ENCODE assay signal across 27 mouse cellular contexts in the genomic region with DNA sequence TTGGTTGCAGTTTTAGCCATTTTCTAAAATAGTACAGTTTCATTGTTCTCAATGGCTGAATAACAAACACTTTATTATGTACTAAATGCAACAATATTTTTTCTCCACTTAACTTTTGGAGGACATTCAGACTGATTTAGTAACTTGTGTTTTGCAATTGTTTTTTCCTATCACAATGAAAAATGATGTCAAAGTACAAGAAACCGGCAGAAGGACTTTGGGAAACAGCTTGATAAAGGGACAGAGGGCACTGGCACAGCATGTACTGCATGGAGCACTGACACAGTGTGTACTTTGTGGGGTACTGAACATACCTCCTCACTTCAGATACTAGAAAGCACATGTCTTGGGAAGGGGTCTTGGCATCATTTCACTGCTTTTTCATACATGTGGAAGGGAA.
"Had no signal": no experiment of that assay in that cellular context is flagged by ENCODE, and none has a peak within 500 bp of the region (broad histone marks: within the 10 kb centered on the region; RNA-seq: fewer than 3 reads in every experiment).

No protein-coding gene starts in this region.

- H3K4me3 ChIP-seq: gastrocnemius, adult 2 months; heart, embryonic 10.5 days; heart, embryonic 12.5 days; hindbrain, embryonic 10.5 days; hindbrain, embryonic 12.5 days; intestine, embryonic 15.5 days; layer of hippocampus, adult 2 months; left cerebral cortex, adult 2 months; limb, embryonic 10.5 days; limb, embryonic 12.5 days; liver, embryonic 13.5 days; liver, embryonic 15.5 days had no signal

- H3K27me3 ChIP-seq: heart, embryonic 12.5 days; hindbrain, embryonic 12.5 days; intestine, embryonic 15.5 days; limb, embryonic 12.5 days; liver, embryonic 13.5 days; liver, embryonic 15.5 days had no signal

- H3K36me3 ChIP-seq: heart, embryonic 10.5 days; heart, embryonic 12.5 days; hindbrain, embryonic 10.5 days; hindbrain, embryonic 12.5 days; intestine, embryonic 15.5 days; limb, embryonic 10.5 days; limb, embryonic 12.5 days; liver, embryonic 13.5 days; liver, embryonic 15.5 days had no signal

- H3K9me3 ChIP-seq: hindbrain, embryonic 12.5 days; intestine, embryonic 15.5 days; limb, embryonic 10.5 days; liver, embryonic 13.5 days; liver, embryonic 15.5 days had no signal

- ATAC-seq: hindbrain, embryonic 16.5 days; inflammation-experienced regulatory T-cells, adult 6 months; intestine, embryonic 15.5 days; intestine, postnatal 0 days had no signal

- H3K27ac ChIP-seq: gastrocnemius, adult 2 months; heart, embryonic 10.5 days; hindbrain, embryonic 10.5 days; hindbrain, embryonic 12.5 days; hindbrain, embryonic 14.5 days; intestine, embryonic 15.5 days; layer of hippocampus, adult 2 months; left cerebral cortex, adult 2 months; limb, embryonic 10.5 days; limb, embryonic 12.5 days; liver, embryonic 13.5 days; liver, embryonic 15.5 days had no signal

- H3K4me1 ChIP-seq: heart, embryonic 10.5 days; heart, embryonic 12.5 days; hindbrain, embryonic 10.5 days; hindbrain, embryonic 12.5 days; intestine, embryonic 15.5 days; limb, embryonic 10.5 days; limb, embryonic 12.5 days; liver, embryonic 13.5 days; liver, embryonic 15.5 days had no signal

- DNase-seq: gastrocnemius, adult 2 months; gastrocnemius, postnatal 10 days; gastrocnemius, postnatal 25 days; heart, adult 18-20 months; heart, postnatal 10 days; heart, postnatal 4 days; kidney, adult 18-20 months; kidney, adult 8-10 months; kidney, postnatal 10 days; kidney, postnatal 25 days; kidney, postnatal 4 days; liver; liver, embryonic 13.5 days had no signal

- H3K9ac ChIP-seq: heart, embryonic 12.5 days; hindbrain, embryonic 12.5 days; hindbrain, embryonic 14.5 days; intestine, embryonic 15.5 days; limb, embryonic 12.5 days; liver, embryonic 13.5 days; liver, embryonic 15.5 days had no signal

- H3K4me2 ChIP-seq: heart, embryonic 12.5 days; hindbrain, embryonic 12.5 days; hindbrain, embryonic 14.5 days; intestine, embryonic 15.5 days; limb, embryonic 12.5 days; liver, embryonic 13.5 days; liver, embryonic 15.5 days had no signal
